Mouse (Mus musculus): ENCODE results near the gene Sirt1. TPM values are rescaled to one million over a fixed set of nuclear protein-coding genes. Genes with fewer than 3 reads are reported as not detected.
"Not testable (repeated sequence)": the region's sequence is repeated elsewhere in the genome, so short reads cannot be mapped to it uniquely, and the experiment has no call there.

Sirt1 gene
- total RNA-seq, 2 experiments from 2014 or later, result 29.8 to 60.1 TPM

GRCm38 (mm10) chr10:63402731-63403504 lies 21.4 kb upstream of the Sirt1 start:
- ATAC-seq (replicated peaks; ENCODE audit: low FRiP score, low TSS enrichment, poor library complexity, severe bottlenecking), result no peak

GRCm38 (mm10) chr10:63396963-63397362 lies 15.5 kb upstream of the Sirt1 start:
- no peak for ATAC-seq (replicated peaks; ENCODE audit: low FRiP score, low TSS enrichment, poor library complexity, severe bottlenecking)

- ATAC-seq (replicated peaks; ENCODE audit: low FRiP score, low TSS enrichment, poor library complexity, severe bottlenecking), result no peak
Measured at GRCm38 (mm10) chr10:63388948-63389347, 7.4 kb upstream of the Sirt1 start.

- no peak for ATAC-seq (replicated peaks; ENCODE audit: low FRiP score, low TSS enrichment, poor library complexity, severe bottlenecking)
Measured at GRCm38 (mm10) chr10:63386991-63387390, 5.5 kb upstream of the Sirt1 start.

- peak; percentile 87 for ATAC-seq (replicated peaks; ENCODE audit: low FRiP score, low TSS enrichment, poor library complexity, severe bottlenecking)
Measured at GRCm38 (mm10) chr10:63386444-63386843, 4.9 kb upstream of the Sirt1 start.

GRCm38 (mm10) chr10:63385897-63386296 lies 4.4 kb upstream of the Sirt1 start:
- not testable (repeated sequence) for ATAC-seq (replicated peaks; ENCODE audit: low FRiP score, low TSS enrichment, poor library complexity, severe bottlenecking)

GRCm38 (mm10) chr10:63382372-63383279 lies 1.1 kb upstream of the Sirt1 start, which contains the start of gene Dnajc12:
Dnajc12 (plus strand) TSS chr10:63382443.
- peak; percentile 94 for ATAC-seq (replicated peaks; ENCODE audit: low FRiP score, low TSS enrichment, poor library complexity, severe bottlenecking)

- ATAC-seq (replicated peaks; ENCODE audit: low FRiP score, low TSS enrichment, poor library complexity, severe bottlenecking), result no peak
Measured at GRCm38 (mm10) chr10:63378948-63379680, 2.4 kb downstream of the Sirt1 start.

GRCm38 (mm10) chr10:63377468-63377867 lies 4.0 kb downstream of the Sirt1 start:
- peak; percentile 57 for ATAC-seq (replicated peaks; ENCODE audit: low FRiP score, low TSS enrichment, poor library complexity, severe bottlenecking)

- ATAC-seq (replicated peaks; ENCODE audit: low FRiP score, low TSS enrichment, poor library complexity, severe bottlenecking), result no peak
Measured at GRCm38 (mm10) chr10:63376303-63376702, 5.2 kb downstream of the Sirt1 start.

GRCm38 (mm10) chr10:63368041-63368440 lies 13.5 kb downstream of the Sirt1 start:
- ATAC-seq (replicated peaks; ENCODE audit: low FRiP score, low TSS enrichment, poor library complexity, severe bottlenecking), result no peak

- no peak for ATAC-seq (replicated peaks; ENCODE audit: low FRiP score, low TSS enrichment, poor library complexity, severe bottlenecking)
Measured at GRCm38 (mm10) chr10:63367386-63367785, 14.1 kb downstream of the Sirt1 start.

GRCm38 (mm10) chr10:63365918-63366455 lies 15.5 kb downstream of the Sirt1 start:
- ATAC-seq (replicated peaks; ENCODE audit: low FRiP score, low TSS enrichment, poor library complexity, severe bottlenecking), result no peak

- no peak for ATAC-seq (replicated peaks; ENCODE audit: low FRiP score, low TSS enrichment, poor library complexity, severe bottlenecking)
Measured at GRCm38 (mm10) chr10:63360502-63360901, 21.0 kb downstream of the Sirt1 start.

GRCm38 (mm10) chr10:63352111-63352510 lies 29.4 kb downstream of the Sirt1 start:
- no peak for ATAC-seq (replicated peaks; ENCODE audit: low FRiP score, low TSS enrichment, poor library complexity, severe bottlenecking)

- not testable (repeated sequence) for ATAC-seq (replicated peaks; ENCODE audit: low FRiP score, low TSS enrichment, poor library complexity, severe bottlenecking)
Measured at GRCm38 (mm10) chr10:63351099-63351498, 30.4 kb downstream of the Sirt1 start.

- no peak for ATAC-seq (replicated peaks; ENCODE audit: low FRiP score, low TSS enrichment, poor library complexity, severe bottlenecking)
Measured at GRCm38 (mm10) chr10:63350666-63351065, 30.8 kb downstream of the Sirt1 start.

GRCm38 (mm10) chr10:63348291-63348690 lies 33.2 kb downstream of the Sirt1 start:
- no peak for ATAC-seq (replicated peaks; ENCODE audit: low FRiP score, low TSS enrichment, poor library complexity, severe bottlenecking)

GRCm38 (mm10) chr10:63344751-63345150 lies 36.8 kb downstream of the Sirt1 start:
- ATAC-seq (replicated peaks; ENCODE audit: low FRiP score, low TSS enrichment, poor library complexity, severe bottlenecking), result no peak

Data from megakaryocyte-erythroid progenitor cell, adult 5-6 weeks (primary cell).